Mouse (Mus musculus): Measurements from ENCODE around the gene Bpifc. TPM values are rescaled to one million over a fixed set of nuclear protein-coding genes. Genes with fewer than 3 reads are reported as not detected.

The Bpifc gene
- polyA plus RNA-seq, 1 experiment from 2014 or later, result 0.14 TPM

DNA sequence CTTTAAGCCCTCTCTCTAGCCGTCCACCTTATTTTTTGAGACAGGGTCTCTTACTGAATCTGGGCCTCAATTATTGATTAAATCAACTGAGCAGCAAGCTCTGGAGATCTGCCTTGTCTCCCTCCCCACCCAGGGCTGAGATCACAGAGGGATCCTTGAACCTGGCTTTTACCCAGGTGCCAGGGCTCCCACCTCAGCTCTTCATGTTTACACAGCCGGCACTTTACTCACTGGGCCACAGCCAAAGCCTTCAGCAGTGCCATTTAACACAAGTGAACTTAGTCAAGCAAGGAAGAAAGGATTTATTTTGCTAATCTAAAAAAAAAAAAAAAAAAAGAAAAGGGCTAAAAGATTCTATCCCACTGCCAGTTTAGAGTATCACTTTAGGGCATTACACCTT lies 57.3 kb downstream of the Bpifc start:
- TF ChIP-seq EP300 (IDR thresholded peaks at IDR 0.05), result no peak
- no peak for TF ChIP-seq CTCF (IDR thresholded peaks at IDR 0.05)
- no peak overlapping the region for H3K4me2 ChIP-seq (replicated peaks; ENCODE audit: low read depth, low read length)
- no peak overlapping the region for H3K9ac ChIP-seq (replicated peaks; ENCODE audit: low read depth)
- no peak overlapping the region for H3K27ac ChIP-seq (ENCODE audit: low read length)
- H3K4me1 ChIP-seq (ENCODE audit: insufficient read depth, low read depth, low read length), result peaks cover 9% of the 10 kb centered on the region; the same call in 1 of the 2 replicates
- 54% methylated on average over 2 of the region's 2 CpGs for WGBS
- H3K4me3 ChIP-seq (ENCODE audit: low read depth, low read length), result no peak overlapping the region
- ATAC-seq (peak; percentile 42), DNase-seq (ENCODE audit: low spot score) (peak; percentile 64)
- H3K27me3 ChIP-seq (replicated peaks; ENCODE audit: insufficient read depth, low read length), result no peaks in the 10 kb centered on the region
- no peaks in the 10 kb centered on the region for H3K9me3 ChIP-seq (ENCODE audit: low read length)
- peaks cover 13% of the 10 kb centered on the region; the same call in 1 of the 2 replicates for H3K36me3 ChIP-seq (ENCODE audit: insufficient read depth, low read length)

DNA sequence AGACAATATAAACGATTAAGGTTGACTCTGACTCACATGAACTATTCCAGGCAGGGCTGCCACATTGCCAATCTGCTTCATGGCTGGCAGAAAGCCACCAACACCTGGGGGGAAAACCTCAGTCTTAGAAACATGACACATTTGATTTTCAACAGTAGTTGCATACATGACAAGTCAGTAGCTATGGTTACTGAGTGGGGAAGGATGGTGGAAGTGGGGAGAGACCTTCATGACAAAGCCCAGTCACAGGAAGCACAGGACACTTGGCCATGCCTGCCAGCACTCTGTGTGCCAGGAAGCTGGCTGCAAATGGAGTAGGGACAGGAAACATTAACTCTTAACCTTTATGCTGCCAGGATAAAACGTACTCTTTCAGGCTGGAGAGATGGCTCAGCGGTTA lies 58.3 kb downstream of the Bpifc start:
- peak; percentile 65 for DNase-seq (ENCODE audit: low spot score)
- Histone ChIP-seq H3K27me3 (replicated peaks; ENCODE audit: insufficient read depth, low read length) (no peaks in the 10 kb centered on the region), H3K4me1 (ENCODE audit: insufficient read depth, low read depth, low read length) (peaks cover 9% of the 10 kb centered on the region; the same call in 1 of the 2 replicates), H3K4me2 (replicated peaks; ENCODE audit: low read depth, low read length) (no peak overlapping the region), H3K27ac (ENCODE audit: low read length) (0 out of 2 replicates have a peak overlapping the region, but pooled peaks have one; percentile 10), H3K4me3 (ENCODE audit: low read depth, low read length) (no peak overlapping the region), H3K9ac (replicated peaks; ENCODE audit: low read depth) (no peak overlapping the region), H3K36me3 (ENCODE audit: insufficient read depth, low read length) (peaks cover 15% of the 10 kb centered on the region; the same call in 1 of the 2 replicates), H3K9me3 (ENCODE audit: low read length) (no peaks in the 10 kb centered on the region)
- no peak for TF ChIP-seq CTCF (IDR thresholded peaks at IDR 0.05)
- peak; percentile 43 for TF ChIP-seq EP300 (IDR thresholded peaks at IDR 0.05)
- WGBS, result 42% methylated on average over 3 of the region's 3 CpGs
- peak; percentile 62 for ATAC-seq

DNA sequence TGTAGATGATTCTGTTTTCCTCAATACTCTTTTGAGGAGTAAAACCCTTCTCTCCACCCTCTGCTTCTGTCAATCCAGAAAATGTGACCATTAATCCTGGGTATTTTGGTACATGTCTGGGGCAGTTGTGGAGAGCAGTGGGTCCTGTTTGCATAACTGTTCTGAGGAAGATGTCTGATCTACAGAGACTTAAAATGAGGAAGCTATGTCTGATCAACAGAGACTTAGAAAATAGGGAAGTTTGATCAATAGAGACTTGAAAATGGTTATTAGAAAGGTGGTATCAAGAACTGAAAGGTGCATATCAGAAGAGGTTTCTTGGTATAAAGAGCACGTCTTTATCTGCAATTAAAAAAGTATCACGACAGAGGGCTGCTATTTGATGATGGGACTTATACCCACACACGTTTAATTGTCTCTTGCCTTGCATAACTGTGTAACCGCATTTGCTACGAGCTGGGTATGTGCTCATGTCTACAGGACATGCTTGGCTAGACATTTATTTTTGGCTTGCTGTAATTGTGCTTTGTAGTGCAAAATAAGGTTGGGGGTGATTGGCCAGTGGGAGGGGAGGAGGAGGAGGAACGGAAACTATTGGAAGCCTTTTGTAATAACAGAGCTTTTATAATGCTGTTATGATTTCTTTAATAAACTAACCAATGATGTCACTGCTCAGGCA lies 59.8 kb downstream of the Bpifc start:
- 81% methylated on average over 6 of the region's 6 CpGs for WGBS

DNA sequence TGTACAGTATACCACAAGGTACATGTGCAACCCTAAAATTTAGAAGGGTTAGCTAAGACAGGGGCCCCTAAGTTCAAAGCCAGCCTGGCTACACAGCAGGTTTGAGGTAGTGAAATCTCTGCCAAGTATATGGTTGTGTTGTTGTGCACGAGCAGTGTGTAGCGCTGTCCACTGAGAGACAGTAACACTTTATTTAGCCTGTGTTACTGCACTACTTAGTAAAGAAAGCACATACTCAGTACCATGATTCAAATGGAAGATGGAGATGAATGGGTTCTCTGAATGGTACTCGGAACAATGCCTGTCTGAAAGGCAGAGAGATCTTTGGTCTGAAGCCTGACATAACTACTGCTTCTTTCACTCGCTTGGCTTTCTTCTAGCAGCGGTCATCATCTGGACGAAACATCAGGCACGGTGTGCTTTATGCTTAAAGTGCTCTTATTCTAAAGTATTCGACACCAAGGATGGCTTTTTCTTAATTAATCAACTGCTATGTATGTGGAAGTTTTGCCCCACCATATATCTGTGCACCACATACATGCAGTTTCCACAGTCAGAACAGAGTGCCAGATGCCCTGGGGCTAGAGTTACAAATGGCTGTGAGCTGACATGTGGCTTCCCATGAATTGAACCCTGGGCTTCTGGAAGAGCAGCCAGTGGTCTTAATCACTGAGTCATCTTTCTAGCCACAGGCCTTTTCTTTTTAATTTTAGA lies 63.1 kb downstream of the Bpifc start:
- no peak overlapping the region for H3K27ac ChIP-seq (ENCODE audit: low read length)
- no peak for ATAC-seq
- H3K4me3 ChIP-seq (ENCODE audit: low read depth, low read length), result no peak overlapping the region
- 93% methylated on average over 8 of the region's 8 CpGs for WGBS
- no peak overlapping the region for H3K4me2 ChIP-seq (replicated peaks; ENCODE audit: low read depth, low read length)
- no peak for TF ChIP-seq CTCF (IDR thresholded peaks at IDR 0.05)
- no peak for TF ChIP-seq EP300 (IDR thresholded peaks at IDR 0.05)
- no peaks in the 10 kb centered on the region for H3K9me3 ChIP-seq (ENCODE audit: low read length)
- no peak overlapping the region for H3K9ac ChIP-seq (replicated peaks; ENCODE audit: low read depth)
- no peaks in the 10 kb centered on the region for H3K4me1 ChIP-seq (ENCODE audit: insufficient read depth, low read depth, low read length)
- peaks cover 33% of the 10 kb centered on the region for H3K36me3 ChIP-seq (ENCODE audit: insufficient read depth, low read length)
- no peak for DNase-seq (ENCODE audit: low spot score)
- H3K27me3 ChIP-seq (replicated peaks; ENCODE audit: insufficient read depth, low read length), result no peaks in the 10 kb centered on the region

More for the DNA sequence above, 59.8 kb downstream of the Bpifc start:
- no peak overlapping the region for H3K4me3 ChIP-seq (ENCODE audit: low read depth, low read length)
- peaks cover 18% of the 10 kb centered on the region; the same call in 1 of the 2 replicates for H3K36me3 ChIP-seq (ENCODE audit: insufficient read depth, low read length)
- DNase-seq (ENCODE audit: low spot score), result no peak
- H3K9ac ChIP-seq (replicated peaks; ENCODE audit: low read depth), result no peak overlapping the region
- H3K4me2 ChIP-seq (replicated peaks; ENCODE audit: low read depth, low read length), result no peak overlapping the region
- H3K9me3 ChIP-seq (ENCODE audit: low read length), result no peaks in the 10 kb centered on the region
- peaks cover 7% of the 10 kb centered on the region; the same call in 1 of the 2 replicates for H3K4me1 ChIP-seq (ENCODE audit: insufficient read depth, low read depth, low read length)
- no peaks in the 10 kb centered on the region for H3K27me3 ChIP-seq (replicated peaks; ENCODE audit: insufficient read depth, low read length)
- H3K27ac ChIP-seq (ENCODE audit: low read length), result no peak overlapping the region
- TF ChIP-seq EP300 (IDR thresholded peaks at IDR 0.05), result no peak
- TF ChIP-seq CTCF (IDR thresholded peaks at IDR 0.05), result no peak
- ATAC-seq, result no peak

DNA sequence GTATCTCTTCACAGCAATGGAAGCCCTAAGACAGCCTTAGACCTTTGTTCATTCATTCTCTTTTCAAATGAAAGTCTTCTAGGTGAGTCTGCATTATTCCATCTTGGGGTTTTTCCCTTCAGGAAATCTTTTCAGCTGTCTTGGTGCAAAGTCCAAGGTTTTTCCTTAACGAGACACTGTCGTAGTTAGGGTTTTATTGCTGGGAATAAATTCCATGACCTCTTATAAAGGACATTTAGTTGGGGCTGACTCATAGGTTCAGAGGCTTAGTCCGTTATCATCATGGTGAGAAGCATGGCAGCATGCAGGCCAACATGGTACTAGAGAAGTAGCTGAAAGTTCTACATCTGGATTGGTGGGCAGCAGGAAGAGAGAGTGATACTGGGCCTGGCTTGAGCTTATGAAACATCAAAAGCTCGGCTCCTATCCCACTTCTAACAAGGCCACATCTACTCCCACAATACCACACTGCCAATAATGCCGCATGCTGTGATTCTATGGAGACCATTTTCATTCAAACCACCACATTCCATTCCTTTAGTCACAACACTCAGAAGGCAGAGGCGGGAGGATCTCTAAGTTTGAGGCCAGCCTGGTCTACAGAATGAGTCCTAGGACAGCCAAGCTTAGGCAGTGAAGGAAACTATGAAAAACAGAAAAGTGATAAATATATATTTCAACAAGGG lies 75.3 kb downstream of the Bpifc start:
- TF ChIP-seq CTCF (IDR thresholded peaks at IDR 0.05) (no peak), EP300 (IDR thresholded peaks at IDR 0.05) (no peak)
- Histone ChIP-seq H3K9ac (replicated peaks; ENCODE audit: low read depth) (no peak overlapping the region), H3K9me3 (ENCODE audit: low read length) (no peaks in the 10 kb centered on the region), H3K4me1 (ENCODE audit: insufficient read depth, low read depth, low read length) (no peaks in the 10 kb centered on the region), H3K27ac (ENCODE audit: low read length) (no peak overlapping the region), H3K4me3 (ENCODE audit: low read depth, low read length) (no peak overlapping the region), H3K4me2 (replicated peaks; ENCODE audit: low read depth, low read length) (no peak overlapping the region), H3K36me3 (ENCODE audit: insufficient read depth, low read length) (peaks cover 27% of the 10 kb centered on the region), H3K27me3 (replicated peaks; ENCODE audit: insufficient read depth, low read length) (no peaks in the 10 kb centered on the region)
- WGBS, result 97% methylated on average over 6 of the region's 6 CpGs
- ATAC-seq (no peak), DNase-seq (ENCODE audit: low spot score) (no peak)

DNA sequence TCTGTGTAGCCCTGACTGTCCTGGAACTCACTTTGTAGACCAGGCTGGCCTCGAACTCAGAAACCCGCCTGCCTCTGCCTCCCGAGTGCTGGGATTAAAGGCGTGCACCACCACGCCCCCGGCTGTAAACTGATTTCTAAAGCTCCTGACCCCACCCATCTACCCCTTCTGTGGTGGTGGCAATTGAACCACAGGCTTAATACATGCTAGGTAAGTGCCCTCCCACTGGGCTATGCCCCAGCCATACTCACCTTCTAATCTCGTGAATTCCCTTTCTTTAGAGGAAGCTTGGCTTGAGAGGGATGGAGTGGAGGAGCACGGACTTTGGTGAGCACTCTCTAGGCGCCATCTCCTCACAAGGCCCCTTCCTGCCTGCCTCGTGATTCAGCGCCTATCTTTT lies 81.7 kb downstream of the Bpifc start:
- H3K36me3 ChIP-seq (ENCODE audit: insufficient read depth, low read length), result no peaks in the 10 kb centered on the region
- 86% methylated on average over 11 of the region's 11 CpGs for WGBS
- H3K27me3 ChIP-seq (replicated peaks; ENCODE audit: insufficient read depth, low read length), result peaks cover 5% of the 10 kb centered on the region; the same call in 1 of the 2 replicates
- no peaks in the 10 kb centered on the region for H3K9me3 ChIP-seq (ENCODE audit: low read length)
- DNase-seq (ENCODE audit: low spot score) (no peak), ATAC-seq (no peak)
- H3K4me3 ChIP-seq (ENCODE audit: low read depth, low read length), result no peak overlapping the region
- H3K4me1 ChIP-seq (ENCODE audit: insufficient read depth, low read depth, low read length), result no peaks in the 10 kb centered on the region; the same call in 1 of the 2 replicates
- H3K9ac ChIP-seq (replicated peaks; ENCODE audit: low read depth), result no peak overlapping the region
- no peak overlapping the region for H3K27ac ChIP-seq (ENCODE audit: low read length)
- no peak overlapping the region for H3K4me2 ChIP-seq (replicated peaks; ENCODE audit: low read depth, low read length)
- TF ChIP-seq CTCF (IDR thresholded peaks at IDR 0.05) (no peak), EP300 (IDR thresholded peaks at IDR 0.05) (no peak)

Measured in lung, postnatal 0 days (tissue).